Mouse (Mus musculus): Measurements from ENCODE around the gene Elovl6. TPM values are rescaled to one million over a fixed set of nuclear protein-coding genes. Genes with fewer than 3 reads are reported as not detected.

Elovl6 gene
- total RNA-seq, 2 experiments from 2014 or later: 19.4 to 24.2 TPM

DNA sequence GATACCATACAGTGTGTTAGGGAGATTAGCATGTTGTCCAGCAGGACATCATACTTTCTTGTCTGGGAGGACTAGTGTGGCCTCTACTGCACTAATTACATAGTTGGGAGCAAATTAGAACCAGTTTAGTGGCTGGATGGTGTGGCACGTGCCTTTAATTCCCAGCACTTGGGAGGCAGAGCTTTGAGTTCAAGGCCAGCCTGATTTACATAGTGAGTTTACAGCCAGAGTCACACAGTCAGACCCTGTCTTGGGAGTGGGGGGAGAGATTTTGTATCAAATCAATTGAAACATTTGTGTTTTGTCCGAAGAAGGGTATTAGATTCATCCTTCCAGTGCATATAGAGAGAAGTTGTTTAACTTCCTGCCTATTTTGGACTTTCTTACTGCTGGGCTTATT, 8.7 kb downstream of the Elovl6 start:
- no peak for DNase-seq (ENCODE audit: low spot score in 2 of 2)

DNA sequence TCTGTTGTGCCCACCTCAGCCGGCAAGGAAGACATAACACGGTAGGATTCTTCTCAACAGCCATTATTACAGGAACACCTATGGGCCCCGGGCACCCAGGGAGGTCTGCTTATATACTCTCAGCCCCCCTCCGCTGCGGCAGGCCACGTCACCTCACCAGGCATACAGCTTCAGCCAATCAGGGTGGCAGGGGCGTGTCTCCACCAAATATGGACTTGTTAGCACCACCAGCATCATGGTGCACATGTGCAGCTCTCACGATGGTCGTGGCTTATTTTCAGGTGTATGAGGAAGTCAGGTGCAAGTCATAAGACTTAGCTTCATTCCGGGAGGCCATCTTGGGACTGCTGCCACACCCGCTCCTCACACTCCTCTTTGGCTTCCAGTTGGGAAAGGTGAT, 9.3 kb downstream of the Elovl6 start:
- DNase-seq (ENCODE audit: low spot score in 2 of 2): no peak

DNA sequence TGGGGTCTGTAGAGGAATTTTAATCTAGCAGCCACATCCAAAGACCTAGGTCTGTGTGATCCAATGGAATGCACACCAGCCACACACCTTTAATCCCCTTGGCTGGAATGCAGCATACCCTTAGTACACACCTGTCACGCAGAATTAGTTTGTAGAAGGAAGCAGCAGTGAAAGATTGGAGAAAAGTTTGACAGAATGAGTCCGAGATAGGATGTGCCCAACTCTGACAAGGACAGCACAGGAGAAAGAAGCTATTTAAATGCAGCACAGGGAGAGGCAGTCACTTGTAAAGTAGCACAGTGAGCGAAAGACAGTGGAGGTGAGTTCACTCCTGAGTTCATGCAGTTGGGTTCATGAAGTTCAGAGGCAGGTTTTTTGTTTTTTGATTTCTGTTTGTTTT, 11.2 kb downstream of the Elovl6 start:
- DNase-seq (ENCODE audit: low spot score in 2 of 2): no peak

DNA sequence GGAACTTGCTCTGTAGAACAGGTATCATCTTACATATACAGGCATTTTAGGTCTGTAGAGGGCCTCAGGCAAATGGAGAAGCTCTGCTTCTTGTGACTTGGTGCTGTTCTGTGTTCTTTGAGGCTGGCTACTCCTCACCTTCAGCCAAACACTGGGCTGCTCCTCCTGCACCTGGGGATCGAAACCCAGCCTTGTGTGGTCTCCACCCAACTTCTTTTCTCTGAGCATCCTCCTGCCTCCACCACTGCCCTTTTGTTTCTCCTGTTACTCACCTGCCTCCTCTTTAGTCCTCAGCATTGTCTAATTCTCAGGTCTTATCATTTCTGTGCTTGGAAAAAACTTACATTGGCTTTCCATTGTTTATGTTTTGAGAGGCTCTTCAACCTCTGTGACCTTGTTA, 12.1 kb downstream of the Elovl6 start:
- DNase-seq (ENCODE audit: low spot score in 2 of 2): no peak

DNA sequence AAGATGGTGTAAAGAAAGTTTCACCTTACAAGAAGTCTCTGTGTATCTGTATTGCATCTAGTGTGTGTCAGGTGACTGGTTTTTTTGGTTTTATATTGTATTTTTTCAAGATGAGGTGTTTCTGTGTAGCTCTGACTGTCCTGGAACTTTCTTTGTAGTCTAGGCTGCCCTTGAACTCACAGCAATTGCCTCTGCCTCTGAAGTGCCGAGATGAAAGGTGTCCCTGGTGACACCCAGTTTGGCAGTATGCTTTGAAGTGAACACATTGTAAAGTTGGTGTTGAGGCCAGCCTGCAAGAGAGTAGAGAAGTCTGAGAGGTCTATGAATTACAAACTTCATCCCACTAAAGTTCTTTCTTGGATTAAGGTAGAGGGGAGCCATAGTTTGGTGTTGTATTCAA, 13.1 kb downstream of the Elovl6 start:
- no peak for DNase-seq (ENCODE audit: low spot score in 2 of 2)

DNA sequence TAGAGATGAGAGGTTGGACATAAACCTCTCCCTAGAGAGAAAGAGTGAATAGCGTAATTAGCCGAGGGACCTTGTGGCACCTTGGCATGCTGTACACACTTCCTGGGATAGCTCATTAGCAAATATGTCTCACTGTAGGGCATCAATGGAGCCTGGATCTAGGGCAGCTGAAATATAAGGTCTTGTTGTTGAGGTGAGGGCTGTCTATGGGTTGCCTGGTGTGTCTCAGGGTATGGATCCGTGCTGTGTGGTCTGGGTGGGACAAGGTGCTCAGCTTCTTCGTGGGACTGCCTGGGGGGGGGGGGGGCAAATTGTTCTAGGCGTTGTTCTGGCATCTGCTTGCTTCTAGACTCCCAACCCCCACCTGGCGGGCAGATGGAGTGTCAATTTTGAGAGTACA, 13.6 kb downstream of the Elovl6 start:
- DNase-seq (ENCODE audit: low spot score in 2 of 2): no peak

DNA sequence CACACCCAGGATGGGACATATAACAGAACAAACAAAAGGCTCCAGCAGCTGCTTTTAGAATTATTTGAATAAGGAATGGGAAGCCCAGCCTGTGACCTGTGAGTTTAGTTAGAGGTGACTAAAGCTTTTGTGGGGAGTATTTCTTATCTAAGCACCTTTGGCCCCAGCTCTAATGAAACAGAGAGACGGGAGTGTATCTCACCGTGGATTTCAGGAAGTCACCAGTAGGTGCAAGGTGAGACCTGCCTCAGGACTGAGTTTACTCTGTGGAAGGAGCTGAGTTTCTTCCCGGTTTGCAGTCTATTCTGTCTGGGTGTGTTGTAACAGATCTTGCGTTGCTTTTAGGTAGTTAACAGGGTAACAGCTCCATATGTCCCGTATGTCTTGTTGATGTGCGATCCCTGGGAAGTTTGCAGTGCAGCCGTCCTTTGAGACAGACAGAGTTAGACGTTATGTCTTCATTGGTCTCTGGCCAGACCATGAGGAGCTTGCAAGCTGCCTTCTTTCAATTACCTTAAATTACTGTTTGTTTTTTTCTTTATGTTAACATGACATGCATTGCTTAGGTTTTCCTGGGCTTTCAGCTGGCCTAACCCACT, 15.8 kb downstream of the Elovl6 start:
- DNase-seq (ENCODE audit: low spot score in 2 of 2): no peak

DNA sequence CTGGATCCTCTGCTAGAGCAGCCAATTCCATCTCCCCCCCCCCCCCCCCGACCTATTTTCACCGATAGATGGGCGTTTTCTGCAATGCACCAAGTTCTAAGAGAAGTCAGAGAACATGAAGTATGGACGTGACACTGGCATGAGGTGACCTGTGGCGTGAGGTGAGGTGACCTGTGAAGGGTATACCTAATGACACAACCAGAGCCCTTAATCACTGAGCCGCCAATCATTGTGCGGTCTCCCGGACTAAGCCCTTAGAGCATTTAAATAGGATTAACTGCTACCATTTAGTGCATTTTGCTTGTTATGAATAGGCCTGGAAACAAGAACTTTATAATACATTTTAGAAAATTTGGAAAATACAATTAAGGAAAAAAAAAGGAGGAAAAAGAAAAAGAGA, 16.6 kb downstream of the Elovl6 start:
- no peak for DNase-seq (ENCODE audit: low spot score in 2 of 2)

DNA sequence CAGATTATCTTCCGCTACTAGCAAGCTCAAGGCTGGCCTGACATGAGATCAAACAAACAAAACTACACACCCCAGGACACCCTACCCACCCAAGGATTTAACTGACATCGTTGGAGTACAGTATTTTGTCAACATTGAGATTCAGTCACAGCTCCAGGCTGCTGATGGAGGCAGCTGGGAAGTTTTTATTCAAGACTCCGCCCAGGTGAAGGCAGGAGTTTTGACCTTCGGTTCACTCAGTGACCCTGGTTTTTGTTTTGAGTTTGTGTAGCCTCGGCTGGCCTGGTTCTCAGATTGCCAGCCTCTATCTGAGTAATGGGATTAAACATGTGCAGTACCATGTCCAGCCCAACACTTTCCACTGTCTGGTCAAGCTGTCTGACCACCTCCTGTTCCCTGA, 17.4 kb downstream of the Elovl6 start:
- no peak for DNase-seq (ENCODE audit: low spot score in 2 of 2)

DNA sequence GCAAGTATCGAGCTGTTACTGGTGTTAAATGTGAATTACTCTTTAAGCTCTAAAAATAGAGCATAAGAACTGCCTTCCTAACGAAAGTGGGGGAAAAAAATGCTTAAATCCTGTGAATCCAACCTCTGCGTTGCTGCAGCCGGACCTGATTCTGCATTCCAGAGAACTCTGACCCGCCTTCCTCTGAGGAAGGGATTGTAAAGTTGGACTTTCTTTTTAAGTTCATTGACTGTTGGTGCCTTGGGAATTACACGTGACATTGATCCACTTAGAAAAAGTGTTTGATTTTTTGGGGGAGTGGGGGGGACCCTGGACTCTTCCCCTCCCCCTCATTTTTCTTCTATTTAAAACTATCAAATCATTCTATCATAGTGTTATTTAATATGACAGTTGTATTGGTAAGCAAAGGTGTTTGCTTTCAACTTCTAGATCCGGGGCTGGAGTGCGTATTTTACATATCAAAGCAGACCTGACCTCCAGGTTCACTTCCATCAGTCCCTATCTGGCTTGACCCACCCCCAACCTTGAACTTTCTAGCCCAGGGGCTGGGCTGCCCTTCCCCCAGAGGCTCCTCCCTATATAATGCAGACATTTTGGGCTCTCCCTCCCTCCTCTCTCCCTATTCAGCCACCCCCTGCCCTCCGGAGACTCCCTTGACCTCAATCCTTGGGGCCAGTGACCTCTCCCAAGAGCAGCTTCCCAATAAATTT, 19.6 kb downstream of the Elovl6 start:
- DNase-seq (ENCODE audit: low spot score in 2 of 2): no peak

DNA sequence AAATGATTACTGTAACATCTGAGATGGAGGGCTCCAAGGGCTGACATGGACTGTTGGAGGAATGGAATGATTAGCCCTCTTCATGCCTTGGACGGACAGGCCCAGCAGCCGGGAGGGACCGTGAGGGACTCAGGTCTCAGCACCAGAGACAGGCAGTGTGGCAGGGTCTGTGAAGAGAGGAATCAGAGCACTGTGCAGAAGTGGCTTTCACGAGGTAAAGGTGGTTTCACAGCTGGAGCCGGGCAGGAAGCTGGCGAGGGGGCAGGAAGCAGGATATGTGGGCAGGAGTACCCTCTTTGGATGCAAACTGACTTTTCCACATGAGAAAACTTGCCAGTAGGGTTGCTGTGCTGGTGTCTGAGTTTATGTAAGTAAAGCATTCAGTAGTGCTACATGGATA, 20.2 kb downstream of the Elovl6 start:
- no peak for DNase-seq (ENCODE audit: low spot score in 2 of 2)

DNA sequence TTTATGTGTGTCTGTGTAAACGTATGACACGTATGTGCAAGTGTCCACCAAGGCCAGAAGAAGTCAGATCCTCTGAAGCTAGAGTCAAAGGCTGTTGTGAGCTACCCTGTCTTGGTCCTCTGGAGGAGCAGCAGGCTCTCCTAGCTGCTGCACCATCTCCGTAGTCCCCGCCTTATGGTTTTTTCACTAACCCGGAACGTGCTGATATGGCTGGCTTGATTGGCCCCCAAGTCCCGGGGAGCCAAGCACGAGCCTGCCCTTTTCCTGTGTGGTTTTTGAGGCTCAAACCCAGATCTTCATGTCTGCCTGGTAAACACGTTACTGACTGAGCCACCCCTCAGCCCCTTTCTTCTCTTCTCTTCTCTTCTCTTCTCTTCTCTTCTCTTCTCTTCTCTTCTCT, 21.0 kb downstream of the Elovl6 start:
- no peak for DNase-seq (ENCODE audit: low spot score in 2 of 2)

DNA sequence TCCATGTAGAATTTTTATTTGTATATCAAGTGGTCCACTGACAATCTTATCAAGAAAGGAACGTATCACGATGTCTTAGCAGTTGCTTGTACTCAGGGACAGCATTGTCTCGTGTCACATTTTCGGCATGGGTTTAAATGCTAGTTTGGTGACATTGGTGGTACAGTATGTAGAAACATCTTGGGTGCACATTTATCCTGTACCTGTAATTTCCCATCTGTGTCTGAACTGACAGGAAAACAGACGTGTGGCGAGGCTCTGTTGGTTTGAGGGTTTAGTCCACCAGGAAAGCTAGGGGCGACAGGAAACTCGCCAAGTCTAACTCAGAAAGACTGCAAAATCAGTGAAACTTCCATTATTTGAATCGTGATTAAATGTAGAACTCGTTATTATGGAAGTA, 21.5 kb downstream of the Elovl6 start:
- no peak for DNase-seq (ENCODE audit: low spot score in 2 of 2)

DNA sequence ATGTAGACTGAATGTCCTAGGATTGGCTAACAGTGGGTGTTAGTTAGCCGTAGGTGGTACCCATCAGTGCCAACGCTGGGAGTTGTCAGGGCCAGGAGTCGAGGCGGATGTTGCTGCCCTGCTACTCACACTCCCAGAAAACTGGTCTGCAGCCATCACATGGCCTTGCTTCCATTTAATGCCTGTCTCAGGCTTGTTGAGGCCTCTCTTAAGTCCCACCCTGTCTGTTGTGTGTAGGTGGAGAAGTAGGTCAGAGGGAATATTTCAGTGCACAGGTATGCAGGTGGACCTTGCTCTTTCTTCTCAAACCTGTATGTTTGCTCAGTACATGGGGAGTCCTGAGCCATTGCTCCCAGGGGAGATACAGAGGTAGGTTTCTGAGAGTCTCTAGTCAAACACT, 22.3 kb downstream of the Elovl6 start:
- no peak for DNase-seq (ENCODE audit: low spot score in 2 of 2)

DNA sequence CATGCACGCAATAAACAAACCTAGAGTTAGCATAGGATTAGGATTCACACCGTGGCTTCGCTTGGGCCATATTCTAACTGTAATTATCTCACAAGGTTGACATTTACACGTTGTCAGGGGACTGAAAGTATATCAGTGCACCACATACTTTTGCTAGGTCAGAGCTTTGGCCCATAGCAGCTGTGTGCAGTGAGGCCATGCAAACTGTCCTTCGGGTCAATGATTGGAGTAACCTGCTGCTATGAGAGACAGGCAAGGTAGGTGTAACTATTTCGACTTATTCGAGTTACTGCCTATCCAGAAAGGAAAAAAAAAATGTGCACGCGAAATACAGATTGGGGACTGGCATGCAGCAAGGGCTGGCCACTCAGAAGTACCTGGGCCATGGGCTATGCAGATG, 24.9 kb downstream of the Elovl6 start:
- DNase-seq (ENCODE audit: low spot score in 2 of 2): no peak

DNA sequence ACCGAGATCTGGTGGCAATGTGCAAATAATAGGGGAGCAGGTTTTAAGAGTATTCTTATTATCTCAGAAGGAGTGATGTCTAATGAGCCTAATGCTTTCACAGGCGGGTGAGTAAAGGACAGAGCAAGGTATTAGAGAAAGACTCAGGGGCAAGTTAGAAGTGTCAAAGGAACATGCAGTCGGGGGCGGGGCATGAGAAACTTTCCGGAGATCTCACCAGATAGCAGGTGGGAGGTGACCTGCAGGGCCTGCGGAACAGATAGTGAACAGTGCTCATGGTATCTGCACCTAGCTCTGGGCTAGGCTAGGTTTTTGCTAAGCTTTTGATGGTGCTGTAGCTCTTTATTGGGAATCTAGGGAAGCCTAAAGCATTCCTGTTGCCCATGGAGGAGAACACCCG, 25.4 kb downstream of the Elovl6 start:
- no peak for DNase-seq (ENCODE audit: low spot score in 2 of 2)

DNA sequence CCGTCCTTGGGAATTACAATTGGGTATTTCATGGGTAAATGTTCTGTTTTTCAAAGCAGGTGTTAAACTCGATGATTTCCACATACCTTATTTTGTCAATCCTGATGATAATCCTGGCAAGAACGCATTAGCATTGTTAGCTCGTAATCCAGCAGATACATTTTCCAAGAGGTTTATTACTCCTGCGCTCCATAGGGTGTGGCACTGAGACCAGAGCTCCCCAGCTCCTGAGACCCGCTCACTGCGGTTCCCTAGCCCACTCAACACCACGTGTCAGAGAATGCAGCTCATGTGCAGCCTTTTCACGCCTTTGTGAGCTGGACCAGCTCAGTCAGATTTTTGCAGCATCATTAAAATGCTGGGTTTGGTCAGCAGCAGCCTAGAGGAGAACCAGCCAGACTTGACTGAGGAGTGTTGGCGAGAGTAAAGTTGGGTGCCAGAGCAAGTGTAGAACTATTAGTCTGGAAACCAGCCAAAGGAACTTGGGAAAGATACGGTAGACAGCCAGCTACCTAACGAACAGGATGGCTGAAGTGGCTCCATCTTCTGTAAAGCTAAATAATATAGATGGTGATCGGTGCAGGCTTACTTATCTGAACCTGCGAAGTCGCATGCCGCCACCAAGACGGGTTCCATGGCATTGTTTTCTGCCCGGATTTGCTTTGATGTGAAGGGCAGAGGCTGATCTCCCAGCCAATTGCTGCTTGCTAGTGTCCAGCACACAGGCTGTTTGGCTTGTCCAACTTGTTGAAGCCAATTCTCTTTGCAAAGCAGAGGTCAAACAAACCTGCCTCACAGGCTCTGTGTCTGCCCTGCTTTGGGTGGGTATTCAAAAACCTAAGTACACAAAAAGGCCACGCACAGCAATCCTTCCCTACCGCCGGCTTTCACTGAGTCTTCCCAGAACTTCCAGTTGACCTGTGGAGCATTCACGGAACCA, 26.1 kb downstream of the Elovl6 start:
- no peak for DNase-seq (ENCODE audit: low spot score in 2 of 2)

DNA sequence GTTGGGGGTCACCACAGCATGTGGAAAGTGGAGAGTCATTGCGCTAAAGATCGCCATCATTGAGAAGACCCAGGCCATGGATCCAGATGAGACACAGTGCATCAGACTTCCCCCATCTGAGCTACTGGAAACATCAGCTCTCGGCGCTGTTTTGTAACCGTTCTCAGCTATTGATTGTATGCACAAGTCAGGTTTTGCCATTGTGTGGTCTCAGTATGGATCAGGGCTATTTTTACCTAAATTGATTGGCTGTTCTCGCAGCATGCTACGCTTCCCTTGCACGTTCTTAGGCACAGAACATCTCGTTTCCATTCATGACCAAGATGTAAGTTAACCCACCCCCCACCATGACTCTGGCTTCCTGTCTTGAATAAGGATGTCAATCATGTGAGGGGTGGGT, 27.9 kb downstream of the Elovl6 start:
- no peak for DNase-seq (ENCODE audit: low spot score in 2 of 2)

DNA sequence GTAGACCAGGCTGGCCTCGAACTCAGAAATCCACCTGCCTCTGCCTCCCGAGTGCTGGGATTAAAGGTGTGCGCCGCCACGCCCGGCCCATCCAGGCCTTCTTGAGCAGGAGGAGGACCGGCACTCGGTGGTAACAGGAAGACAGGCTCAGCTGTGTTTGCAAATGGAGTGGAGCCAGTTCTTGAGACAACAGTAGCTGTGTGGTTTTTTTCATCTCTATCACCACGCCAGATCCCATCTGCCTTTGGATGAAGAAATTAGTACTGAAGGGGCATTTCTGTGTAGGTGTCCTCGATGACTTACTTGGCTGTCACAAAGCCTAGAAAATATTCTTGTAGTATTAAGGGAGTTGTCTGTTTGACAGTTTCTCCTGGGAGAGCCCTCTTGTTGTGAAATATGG, 28.9 kb downstream of the Elovl6 start:
- DNase-seq (ENCODE audit: low spot score in 2 of 2): no peak

DNA sequence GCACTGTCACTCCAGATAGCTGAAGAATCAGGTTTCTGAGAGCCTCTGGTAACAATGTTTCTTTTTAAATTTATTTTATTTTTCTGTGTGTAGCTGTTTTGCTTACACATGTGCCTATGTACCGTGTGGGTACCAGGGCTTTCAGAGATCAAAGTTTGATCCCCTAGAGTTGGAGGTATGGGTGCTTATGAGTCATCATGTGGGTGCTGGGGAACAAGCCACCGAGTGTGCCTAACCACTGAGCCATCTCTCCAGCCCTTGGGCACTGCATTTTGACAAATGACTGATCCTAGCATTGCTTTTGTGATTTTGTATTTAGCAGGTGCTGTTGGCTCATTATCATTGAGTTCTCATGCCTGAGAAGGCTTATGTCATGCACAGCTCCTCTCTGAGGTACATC, 29.7 kb downstream of the Elovl6 start:
- no peak for DNase-seq (ENCODE audit: low spot score in 2 of 2)

DNA sequence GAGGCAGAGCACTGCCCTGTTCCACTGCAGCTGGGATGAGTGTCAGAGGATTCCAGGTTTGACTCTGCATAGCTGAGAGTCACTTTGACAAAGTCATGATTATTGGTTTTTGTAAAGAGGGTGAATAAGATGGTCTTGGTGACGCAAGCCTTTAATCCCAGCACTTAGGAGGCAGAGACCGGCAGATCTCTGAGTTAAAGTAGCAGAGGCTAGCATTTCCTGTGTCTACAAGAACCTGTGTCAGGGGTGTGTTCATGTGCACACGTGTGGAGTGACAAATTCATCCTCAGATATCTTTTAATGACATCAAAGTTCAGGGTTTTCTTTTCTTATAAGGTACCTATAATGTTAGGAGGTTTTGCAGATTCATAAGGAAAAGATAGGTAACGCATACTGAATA, 30.3 kb downstream of the Elovl6 start:
- no peak for DNase-seq (ENCODE audit: low spot score in 2 of 2)

DNA sequence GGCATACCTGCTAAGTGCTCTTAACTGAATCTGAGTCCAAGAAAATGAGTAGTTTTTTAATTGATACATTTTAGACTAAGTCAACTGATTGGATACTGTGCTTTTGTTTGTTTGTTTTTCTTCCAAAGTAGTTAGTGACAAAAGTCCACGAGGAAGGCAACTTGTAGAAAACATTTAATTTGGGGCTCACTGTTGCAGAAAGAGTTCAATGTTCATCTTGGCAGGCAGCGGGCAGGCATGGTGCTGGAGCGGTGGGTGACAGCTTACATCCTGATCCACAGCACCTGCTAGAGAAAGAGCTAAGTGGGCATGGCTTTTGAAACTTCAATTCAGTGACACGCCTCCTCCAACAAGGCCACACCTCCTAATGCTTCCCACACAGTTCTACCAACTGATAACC, 31.7 kb downstream of the Elovl6 start:
- no peak for DNase-seq (ENCODE audit: low spot score in 2 of 2)
